Mouse (Mus musculus): Measurements from ENCODE around the gene Efr3b.

- TF ChIP-seq EP300 (IDR thresholded peaks at IDR 0.05) (no peak), CTCF (IDR thresholded peaks at IDR 0.05) (no peak)
These were observed 10.2 kb downstream of the Efr3b start for GRCm38 (mm10) chr12:4028516-4028915.
